Mouse (Mus musculus): ENCODE results near the gene Kif6. TPM values are rescaled to one million over a fixed set of nuclear protein-coding genes. Genes with fewer than 3 reads are reported as not detected.

Gene Kif6
- polyA plus RNA-seq, 1 experiment from 2014 or later: 2.3 TPM

DNA sequence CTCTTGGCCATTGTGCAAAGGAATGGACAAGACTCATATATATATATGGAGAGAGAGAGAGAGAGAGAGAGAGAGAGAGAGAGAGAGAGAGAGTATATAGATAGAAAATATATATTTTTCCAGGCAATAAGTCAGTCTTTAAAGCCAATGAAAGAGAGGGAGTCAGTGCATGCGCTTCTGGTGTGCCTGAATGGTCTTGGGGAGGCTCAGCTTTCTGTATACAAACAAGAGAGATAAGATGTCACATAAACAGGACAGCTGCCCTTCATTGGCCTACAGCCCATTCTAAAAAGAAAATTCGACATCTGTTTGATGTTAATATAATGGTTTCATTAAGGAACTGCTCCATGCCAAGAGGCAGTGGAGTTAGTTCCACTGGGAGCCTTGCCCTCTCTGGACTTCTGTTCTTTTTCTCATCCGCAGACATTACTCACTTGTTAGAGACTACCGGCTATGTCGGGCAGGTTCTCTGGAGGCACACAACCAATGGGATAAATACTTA is 219.2 kb downstream of the Kif6 start:
- WGBS: 89% methylated on average over 5 of the region's 5 CpGs
- Histone ChIP-seq H3K4me3 (no peak overlapping the region), H3K27me3 (no peaks in the 10 kb centered on the region), H3K4me2 (no peak overlapping the region), H3K9ac (no peak overlapping the region), H3K27ac (replicated peaks) (no peak overlapping the region), H3K9me3 (no peaks in the 10 kb centered on the region), H3K36me3 (no peaks in the 10 kb centered on the region), H3K4me1 (replicated peaks) (no peaks in the 10 kb centered on the region)
- no peak for ATAC-seq (ENCODE audit: low FRiP score, low read depth)

DNA sequence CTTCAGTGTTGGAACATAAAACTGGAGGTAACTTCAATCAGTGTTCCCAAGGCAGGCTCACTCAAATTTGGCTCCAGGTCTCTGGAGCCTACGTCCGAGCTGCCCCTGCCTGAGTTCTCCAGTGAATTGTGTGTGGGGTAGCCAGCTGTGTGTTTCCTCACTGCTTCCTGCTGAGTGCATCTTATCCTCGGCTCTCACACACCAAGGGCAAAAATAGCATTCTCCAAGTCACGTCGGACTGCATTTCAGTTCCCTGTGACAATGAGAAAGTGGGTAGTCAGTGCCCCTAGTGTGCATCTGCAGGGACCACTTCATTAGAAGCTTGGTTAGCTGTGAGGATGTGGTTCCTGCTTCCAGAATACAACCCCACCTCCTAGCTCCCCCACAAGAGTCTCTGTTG is 222.5 kb downstream of the Kif6 start:
- H3K27ac ChIP-seq (replicated peaks): no peak overlapping the region
- H3K4me2 ChIP-seq: no peak overlapping the region
- no peaks in the 10 kb centered on the region for H3K27me3 ChIP-seq
- no peaks in the 10 kb centered on the region for H3K9me3 ChIP-seq
- H3K4me1 ChIP-seq (replicated peaks): no peaks in the 10 kb centered on the region
- H3K4me3 ChIP-seq: no peak overlapping the region
- H3K36me3 ChIP-seq: no peaks in the 10 kb centered on the region
- no peak for ATAC-seq (ENCODE audit: low FRiP score, low read depth)
- no peak overlapping the region for H3K9ac ChIP-seq
- 58% methylated on average over 5 of the region's 5 CpGs for WGBS

DNA sequence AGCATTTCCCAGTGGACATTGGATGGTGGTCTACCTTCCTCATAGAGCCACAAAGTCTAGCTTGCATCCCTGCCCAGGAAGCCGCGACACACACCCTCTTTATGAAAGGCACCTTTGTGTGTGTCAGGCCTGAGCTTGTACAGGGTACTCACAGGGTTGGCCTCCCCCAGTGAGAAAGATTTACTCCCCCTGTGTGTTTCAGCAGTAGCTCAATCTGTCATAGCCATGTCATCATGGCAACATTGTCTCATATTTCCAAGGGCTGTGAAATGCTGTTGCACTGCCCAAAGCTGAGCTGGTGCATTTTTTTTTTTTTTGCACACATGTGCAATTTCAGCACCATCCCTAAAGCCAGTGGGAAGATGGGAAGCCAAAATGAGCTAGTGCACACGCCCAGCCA is 224.3 kb downstream of the Kif6 start:
- Histone ChIP-seq H3K4me1 (replicated peaks) (no peaks in the 10 kb centered on the region), H3K4me3 (no peak overlapping the region), H3K27me3 (no peaks in the 10 kb centered on the region), H3K36me3 (no peaks in the 10 kb centered on the region), H3K9me3 (no peaks in the 10 kb centered on the region), H3K9ac (no peak overlapping the region), H3K4me2 (no peak overlapping the region), H3K27ac (replicated peaks) (no peak overlapping the region)
- WGBS: 82% methylated on average over 3 of the region's 3 CpGs
- no peak for ATAC-seq (ENCODE audit: low FRiP score, low read depth)

DNA sequence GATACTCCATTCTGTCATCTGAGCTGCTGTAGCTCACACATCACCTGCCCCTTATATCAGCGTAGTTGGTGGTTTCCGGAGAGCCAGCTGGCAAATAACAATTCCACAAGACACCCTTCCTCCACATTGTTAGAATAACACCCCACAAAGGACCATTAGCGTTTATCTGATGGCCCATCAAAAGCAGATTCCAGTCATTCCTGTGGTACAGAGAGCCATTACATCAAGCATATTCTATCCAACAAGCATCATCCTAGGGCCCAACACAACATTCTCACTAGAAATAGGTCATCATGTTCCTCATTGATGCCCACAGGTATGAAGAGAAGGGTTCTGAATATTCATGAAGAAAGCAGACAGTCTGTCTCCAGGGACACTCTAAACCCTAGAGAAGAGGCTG is 236.3 kb downstream of the Kif6 start:
- Histone ChIP-seq H3K4me3 (no peak overlapping the region), H3K9ac (no peak overlapping the region), H3K27ac (replicated peaks) (no peak overlapping the region), H3K4me1 (replicated peaks) (peaks cover 7% of the 10 kb centered on the region), H3K9me3 (no peaks in the 10 kb centered on the region), H3K36me3 (no peaks in the 10 kb centered on the region), H3K4me2 (no peak overlapping the region), H3K27me3 (no peaks in the 10 kb centered on the region)
- 83% methylated on average over 3 of the region's 3 CpGs for WGBS
- no peak for ATAC-seq (ENCODE audit: low FRiP score, low read depth)

DNA sequence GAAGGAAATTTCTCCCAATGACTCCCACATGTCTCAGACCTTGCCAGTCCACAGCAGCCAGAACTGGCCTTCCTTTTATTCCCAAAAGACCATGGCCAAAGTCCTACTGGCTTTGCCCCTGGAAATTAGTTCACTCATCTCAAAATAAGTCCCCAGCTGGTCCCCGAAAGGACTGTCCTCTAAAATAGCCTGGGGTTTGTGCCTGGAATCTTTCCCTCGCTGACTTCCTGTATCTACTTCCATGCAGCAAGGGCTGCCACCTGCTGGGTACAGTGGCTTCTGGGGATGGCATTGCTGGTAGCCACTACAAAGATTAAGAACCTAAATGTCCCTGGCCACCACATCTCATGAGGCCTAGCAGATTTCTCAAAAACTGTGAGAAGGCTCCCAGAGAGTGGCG is 237.2 kb downstream of the Kif6 start:
- Histone ChIP-seq H3K4me1 (replicated peaks) (peaks cover 7% of the 10 kb centered on the region), H3K4me2 (no peak overlapping the region), H3K36me3 (no peaks in the 10 kb centered on the region), H3K27ac (replicated peaks) (no peak overlapping the region), H3K9me3 (no peaks in the 10 kb centered on the region), H3K27me3 (no peaks in the 10 kb centered on the region), H3K9ac (no peak overlapping the region), H3K4me3 (no peak overlapping the region)
- 76% methylated on average over 3 of the region's 3 CpGs for WGBS
- ATAC-seq (ENCODE audit: low FRiP score, low read depth): no peak

DNA sequence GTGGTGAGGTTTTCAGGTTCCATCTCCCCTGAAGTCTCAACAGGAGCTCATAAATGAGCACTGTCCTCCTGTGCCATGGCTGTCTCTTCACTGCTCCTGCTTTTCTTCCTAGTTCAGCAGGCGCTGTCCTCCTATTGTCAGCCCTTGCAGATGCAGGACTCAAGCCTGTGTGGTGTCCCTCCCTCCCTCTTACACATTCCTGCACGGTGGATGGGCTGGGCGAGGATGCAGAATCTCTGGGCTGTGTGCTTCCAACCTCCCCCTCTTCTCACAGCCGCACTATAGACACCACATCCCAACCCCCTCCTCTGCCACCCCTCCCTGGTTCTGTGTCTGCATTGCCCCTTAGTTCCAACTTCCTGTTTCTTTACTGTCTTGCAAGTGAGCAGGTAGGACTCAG is 240.8 kb downstream of the Kif6 start:
- 29% methylated on average over 4 of the region's 4 CpGs for WGBS
- Histone ChIP-seq H3K27ac (replicated peaks) (peak overlapping the region; percentile 35), H3K4me1 (replicated peaks) (peaks cover 7% of the 10 kb centered on the region), H3K9ac (no peak overlapping the region), H3K27me3 (no peaks in the 10 kb centered on the region), H3K36me3 (no peaks in the 10 kb centered on the region), H3K4me3 (no peak overlapping the region), H3K9me3 (no peaks in the 10 kb centered on the region), H3K4me2 (no peak overlapping the region)
- ATAC-seq (ENCODE audit: low FRiP score, low read depth): peak; percentile 80

DNA sequence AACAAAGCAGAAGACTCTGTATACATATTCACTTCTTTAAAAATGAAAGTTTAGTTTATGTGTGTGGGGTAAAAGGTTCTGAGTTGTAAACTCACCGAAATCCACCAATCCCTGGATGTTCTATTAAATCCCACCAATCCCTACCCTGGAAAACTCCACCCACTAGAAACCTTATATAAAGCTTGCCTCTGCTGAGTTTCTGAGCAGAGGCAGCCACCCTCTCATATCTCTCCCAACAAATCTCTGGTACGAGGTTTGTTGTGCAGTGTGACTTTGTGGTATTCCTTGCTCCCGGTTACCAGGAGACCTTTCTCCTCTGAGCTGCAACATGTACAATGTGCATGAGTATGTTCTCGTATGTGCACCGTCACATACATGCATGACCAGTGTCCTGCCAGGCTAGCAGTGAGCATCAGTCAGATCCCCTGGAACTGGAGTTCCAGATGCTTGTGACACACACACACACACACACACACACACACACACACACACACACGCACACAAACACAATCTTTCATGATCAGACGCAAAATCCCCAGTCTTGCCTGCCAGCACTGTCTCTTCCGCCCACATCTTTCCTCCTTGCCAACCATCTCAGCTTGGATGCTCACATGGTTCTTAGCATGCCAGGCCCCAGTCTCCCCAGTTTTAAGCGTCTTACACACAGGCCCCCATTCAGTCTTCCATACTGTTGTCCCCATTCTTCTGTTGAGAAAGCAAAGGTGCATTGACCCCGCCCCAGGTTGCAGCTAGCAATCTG is 245.3 kb downstream of the Kif6 start:
- WGBS: 92% methylated on average over 10 of the region's 10 CpGs

DNA sequence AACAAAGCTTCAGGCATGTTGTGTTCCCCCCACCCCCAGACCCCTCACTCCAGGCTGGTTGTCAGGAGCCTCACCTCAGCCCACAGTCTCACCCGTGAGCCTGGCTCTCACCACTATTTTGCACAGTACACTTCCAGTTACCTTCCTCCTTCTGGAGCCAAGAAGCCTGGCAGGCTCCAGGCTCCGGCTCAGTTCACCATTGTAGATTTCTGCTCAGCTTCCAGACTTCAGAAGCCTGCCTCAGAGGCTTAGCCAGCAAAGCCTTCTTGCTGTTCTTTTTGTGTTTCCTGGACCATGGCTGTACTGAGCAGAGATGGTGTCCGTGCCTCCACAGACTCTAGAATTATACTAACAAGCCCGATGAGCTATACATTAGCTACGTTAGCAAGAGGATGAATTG is 248.7 kb downstream of the Kif6 start:
- peaks cover 24% of the 10 kb centered on the region for H3K4me1 ChIP-seq (replicated peaks)
- no peaks in the 10 kb centered on the region for H3K27me3 ChIP-seq
- H3K27ac ChIP-seq (replicated peaks): peak overlapping the region; percentile 44
- H3K9me3 ChIP-seq: no peaks in the 10 kb centered on the region
- 51% methylated on average over 5 of the region's 5 CpGs for WGBS
- peak; percentile 51; the same call in 1 of the 2 replicates for ATAC-seq (ENCODE audit: low FRiP score, low read depth)
- H3K9ac ChIP-seq: no peak overlapping the region
- no peaks in the 10 kb centered on the region for H3K36me3 ChIP-seq
- H3K4me2 ChIP-seq: no peak overlapping the region
- H3K4me3 ChIP-seq: no peak overlapping the region

More for the DNA sequence above, 245.3 kb downstream of the Kif6 start:
- Histone ChIP-seq H3K9ac (no peak overlapping the region), H3K9me3 (no peaks in the 10 kb centered on the region), H3K4me1 (replicated peaks) (peaks cover 18% of the 10 kb centered on the region), H3K36me3 (no peaks in the 10 kb centered on the region), H3K27me3 (no peaks in the 10 kb centered on the region), H3K27ac (replicated peaks) (no peak overlapping the region), H3K4me2 (no peak overlapping the region), H3K4me3 (no peak overlapping the region)
- no peak for ATAC-seq (ENCODE audit: low FRiP score, low read depth)

DNA sequence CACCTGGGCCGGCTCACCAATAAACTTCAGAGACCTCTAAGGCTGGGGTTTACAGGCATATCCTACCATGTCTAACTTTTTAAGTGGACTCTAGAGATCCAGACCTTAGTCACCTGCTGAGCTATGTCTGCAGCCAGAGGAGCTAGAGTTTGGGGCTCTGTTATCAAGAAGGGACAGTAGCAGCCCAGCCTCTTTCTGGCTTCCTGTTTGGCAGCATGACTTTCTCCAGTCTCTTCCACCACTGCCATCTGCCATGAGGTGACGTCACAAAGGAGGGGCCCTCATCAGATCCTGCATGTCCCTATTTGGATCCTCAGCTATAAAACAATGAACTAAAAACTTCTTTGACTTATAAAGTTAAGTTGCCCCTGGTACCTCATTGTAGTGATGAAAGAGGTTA is 250.7 kb downstream of the Kif6 start:
- no peaks in the 10 kb centered on the region for H3K9me3 ChIP-seq
- no peak overlapping the region for H3K4me3 ChIP-seq
- ATAC-seq (ENCODE audit: low FRiP score, low read depth): no peak
- 92% methylated on average over 2 of the region's 2 CpGs for WGBS
- H3K27me3 ChIP-seq: no peaks in the 10 kb centered on the region
- no peak overlapping the region for H3K27ac ChIP-seq (replicated peaks)
- no peak overlapping the region for H3K4me2 ChIP-seq
- H3K9ac ChIP-seq: no peak overlapping the region
- no peaks in the 10 kb centered on the region for H3K36me3 ChIP-seq
- peaks cover 24% of the 10 kb centered on the region for H3K4me1 ChIP-seq (replicated peaks)

DNA sequence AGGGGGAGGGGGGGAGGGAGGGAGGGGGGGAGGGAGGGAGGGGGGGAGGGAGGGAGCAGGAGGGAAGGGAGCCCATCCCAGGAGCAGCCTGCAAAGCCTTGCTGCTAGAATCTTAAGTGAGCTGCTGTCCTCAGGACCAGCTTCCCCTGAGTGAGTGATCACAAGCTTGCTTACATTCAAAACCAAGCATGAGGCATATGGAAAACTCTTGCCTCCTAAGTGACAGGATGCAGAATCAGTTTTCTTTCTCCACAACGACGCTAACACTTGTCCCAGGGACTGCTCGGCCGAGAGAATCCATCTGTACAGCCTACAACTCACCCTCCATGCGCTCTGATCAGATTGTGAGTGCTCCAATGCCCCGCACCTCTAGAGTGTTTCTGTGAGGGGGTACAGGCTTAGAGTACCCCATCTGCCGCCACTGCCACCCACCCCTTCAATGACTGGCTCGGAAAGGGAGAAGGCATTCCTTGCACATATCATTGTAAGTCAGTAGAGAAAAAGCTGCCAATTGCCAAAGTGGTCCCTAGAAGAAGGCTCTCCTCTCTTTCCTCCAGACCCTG is 251.8 kb downstream of the Kif6 start:
- no peak for ATAC-seq (ENCODE audit: low FRiP score, low read depth)
- Histone ChIP-seq H3K4me3 (no peak overlapping the region), H3K9ac (no peak overlapping the region), H3K36me3 (no peaks in the 10 kb centered on the region), H3K4me1 (replicated peaks) (peaks cover 24% of the 10 kb centered on the region), H3K9me3 (no peaks in the 10 kb centered on the region), H3K27ac (replicated peaks) (peak overlapping the region; percentile 49; the same call in 1 of the 2 replicates), H3K4me2 (no peak overlapping the region), H3K27me3 (no peaks in the 10 kb centered on the region)
- 66% methylated on average over 8 of the region's 8 CpGs for WGBS

DNA sequence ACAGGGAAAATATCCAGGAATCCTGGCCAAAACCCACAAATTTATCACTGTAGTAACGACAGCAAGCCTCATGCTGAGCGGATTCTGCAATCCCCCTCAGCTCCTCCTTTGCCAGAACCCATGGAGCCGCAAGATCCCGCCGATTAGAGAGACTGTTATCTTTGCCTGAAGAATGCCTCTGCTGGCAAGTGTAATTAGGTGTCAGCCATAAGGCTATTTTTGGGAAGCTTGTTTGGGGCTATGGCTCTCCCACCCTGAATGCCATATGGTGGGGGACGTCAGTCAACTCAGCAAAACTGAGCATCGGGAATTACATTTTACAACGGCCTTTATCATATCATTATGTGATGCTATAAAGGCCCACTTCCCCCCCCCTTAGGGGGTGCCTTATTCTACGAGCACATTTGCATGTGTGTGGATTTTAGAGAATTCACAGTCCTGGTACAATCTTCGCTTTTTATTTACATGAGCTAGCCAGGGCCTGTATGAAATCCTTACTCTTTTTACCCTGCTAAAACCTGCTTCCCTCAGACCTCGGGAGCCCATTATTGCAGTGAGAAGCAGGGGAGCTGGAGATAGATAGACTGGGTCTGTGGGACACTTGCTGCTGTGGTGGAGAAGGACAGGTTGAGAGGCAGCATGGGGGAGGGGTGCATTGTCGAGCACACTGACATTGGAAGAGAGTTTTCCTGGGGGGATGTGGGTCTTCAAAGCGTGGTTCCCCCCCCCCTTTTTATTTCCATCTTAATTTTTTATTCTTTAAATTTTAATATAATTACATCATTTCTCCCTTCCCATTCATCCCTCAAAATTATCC is 252.6 kb downstream of the Kif6 start:
- 19% methylated on average over 13 of the region's 13 CpGs for WGBS

DNA sequence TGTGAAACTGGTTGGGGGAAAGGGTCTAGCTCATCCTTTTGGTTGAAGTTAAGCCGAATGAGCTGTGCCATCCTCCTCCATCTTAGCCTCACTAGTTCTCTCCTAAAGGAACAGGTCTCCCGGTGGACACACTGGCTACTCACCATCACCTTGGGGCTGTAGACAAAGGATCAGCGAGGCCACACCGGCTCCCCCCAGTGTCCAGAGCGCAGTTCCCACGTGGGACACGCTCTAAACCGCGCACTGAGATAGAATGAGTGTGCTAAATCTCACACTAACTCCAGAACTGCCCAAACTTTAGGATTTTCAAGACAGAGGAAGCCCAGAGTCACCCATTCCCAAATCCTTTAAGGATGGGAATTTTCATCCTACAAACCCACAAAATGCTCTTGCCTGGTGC is 254.3 kb downstream of the Kif6 start:
- no peak for ATAC-seq (ENCODE audit: low FRiP score, low read depth)
- Histone ChIP-seq H3K4me1 (replicated peaks) (peaks cover 13% of the 10 kb centered on the region), H3K36me3 (no peaks in the 10 kb centered on the region), H3K4me2 (no peak overlapping the region), H3K4me3 (no peak overlapping the region), H3K27ac (replicated peaks) (no peak overlapping the region), H3K9me3 (no peaks in the 10 kb centered on the region), H3K9ac (no peak overlapping the region), H3K27me3 (no peaks in the 10 kb centered on the region)
- WGBS: 86% methylated on average over 9 of the region's 9 CpGs

More for the DNA sequence above, 252.6 kb downstream of the Kif6 start:
- peaks cover 24% of the 10 kb centered on the region for H3K4me1 ChIP-seq (replicated peaks)
- H3K4me3 ChIP-seq: no peak overlapping the region
- H3K9ac ChIP-seq: no peak overlapping the region
- H3K27me3 ChIP-seq: no peaks in the 10 kb centered on the region
- no peak overlapping the region for H3K4me2 ChIP-seq
- H3K27ac ChIP-seq (replicated peaks): peak overlapping the region; percentile 49; the same call in 1 of the 2 replicates
- 0 out of 2 replicates have a peak, but pooled peaks have one; percentile 17 for ATAC-seq (ENCODE audit: low FRiP score, low read depth)
- H3K9me3 ChIP-seq: no peaks in the 10 kb centered on the region
- no peaks in the 10 kb centered on the region for H3K36me3 ChIP-seq
